Mouse (Mus musculus): ENCODE results near the gene Treh. TPM values are rescaled to one million over a fixed set of nuclear protein-coding genes. Genes with fewer than 3 reads are reported as not detected.

The Treh gene
- polyA plus RNA-seq, 1 experiment, result 0.02 TPM

GRCm38 (mm10) chr9:44715109-44715508, 42.1 kb downstream of the Treh start:
- TF ChIP-seq TCF3 (IDR thresholded peaks at IDR 0.05; ENCODE audit: insufficient read length, low read depth), result no peak
- peak; percentile 23 for TF ChIP-seq POLR2AphosphoS2 (IDR thresholded peaks at IDR 0.05; ENCODE audit: insufficient read length, low read depth)
- no peak for TF ChIP-seq CEBPB (IDR thresholded peaks at IDR 0.05; ENCODE audit: insufficient read depth, poor library complexity, severe bottlenecking)
- TF ChIP-seq TCF12 (IDR thresholded peaks at IDR 0.05; ENCODE audit: insufficient read depth, poor library complexity, severe bottlenecking), result no peak
- no peak for TF ChIP-seq MAX (IDR thresholded peaks at IDR 0.05; ENCODE audit: low read depth)
- TF ChIP-seq REST (IDR thresholded peaks at IDR 0.05; ENCODE audit: insufficient read depth, insufficient read length), result no peak
- TF ChIP-seq MYOG (IDR thresholded peaks at IDR 0.05; ENCODE audit: control insufficient read depth in 1 of 3, insufficient read depth in 1 of 3, insufficient read length in 2 of 3, low read depth in 2 of 3), result no peak
- TF ChIP-seq MYOD1 (IDR thresholded peaks at IDR 0.05; ENCODE audit: control insufficient read depth in 1 of 3, insufficient read length in 2 of 3, low read depth in 2 of 3), result no peak
- Histone ChIP-seq H3K27me3 (ENCODE audit: control insufficient read depth, insufficient read depth, insufficient read length) (no peaks in the 10 kb centered on the region), H3K36me3 (ENCODE audit: control insufficient read depth, insufficient read depth) (peaks cover 19% of the 10 kb centered on the region), H3K79me2 (ENCODE audit: control insufficient read depth, insufficient read depth) (peaks cover 7% of the 10 kb centered on the region), H3ac (ENCODE audit: control insufficient read depth, insufficient read length) (no peak overlapping the region), H3K4me3 (no peak overlapping the region), H3K4me2 (ENCODE audit: low read depth) (no peak overlapping the region)

- no peak overlapping the region for H3K4me3 ChIP-seq
- H3K27me3 ChIP-seq (ENCODE audit: control insufficient read depth, insufficient read depth, insufficient read length), result no peaks in the 10 kb centered on the region
- peaks cover 16% of the 10 kb centered on the region for H3K36me3 ChIP-seq (ENCODE audit: control insufficient read depth, insufficient read depth)
- H3K79me2 ChIP-seq (ENCODE audit: control insufficient read depth, insufficient read depth), result peaks cover 7% of the 10 kb centered on the region
- H3K4me2 ChIP-seq (ENCODE audit: low read depth), result no peak overlapping the region
- H3ac ChIP-seq (ENCODE audit: control insufficient read depth, insufficient read length), result no peak overlapping the region
- TF ChIP-seq TCF3 (IDR thresholded peaks at IDR 0.05; ENCODE audit: insufficient read length, low read depth), result no peak
- no peak for TF ChIP-seq E2F4 (IDR thresholded peaks at IDR 0.05; ENCODE audit: insufficient read depth)
- no peak for TF ChIP-seq REST (IDR thresholded peaks at IDR 0.05; ENCODE audit: insufficient read depth, insufficient read length)
- no peak for TF ChIP-seq USF1 (IDR thresholded peaks at IDR 0.05; ENCODE audit: low read depth)
- no peak for TF ChIP-seq MYOG (IDR thresholded peaks at IDR 0.05; ENCODE audit: control insufficient read depth in 1 of 3, insufficient read depth in 1 of 3, insufficient read length in 2 of 3, low read depth in 2 of 3)
- TF ChIP-seq CEBPB (IDR thresholded peaks at IDR 0.05; ENCODE audit: insufficient read depth, poor library complexity, severe bottlenecking), result no peak
- TF ChIP-seq POLR2AphosphoS2 (IDR thresholded peaks at IDR 0.05; ENCODE audit: insufficient read length, low read depth), result no peak
- no peak for TF ChIP-seq TCF12 (IDR thresholded peaks at IDR 0.05; ENCODE audit: insufficient read depth, poor library complexity, severe bottlenecking)
- no peak for TF ChIP-seq SRF (IDR thresholded peaks at IDR 0.05; ENCODE audit: control insufficient read depth, insufficient read length, low read depth)
- TF ChIP-seq MYOD1 (IDR thresholded peaks at IDR 0.05; ENCODE audit: control insufficient read depth in 1 of 3, insufficient read length in 2 of 3, low read depth in 2 of 3), result no peak
- TF ChIP-seq MAX (IDR thresholded peaks at IDR 0.05; ENCODE audit: low read depth), result no peak
- TF ChIP-seq POLR2A (IDR thresholded peaks at IDR 0.05; ENCODE audit: insufficient read length, low read depth), result no peak
These were observed 42.8 kb downstream of the Treh start for GRCm38 (mm10) chr9:44715705-44716362.

- Histone ChIP-seq H3K4me2 (ENCODE audit: low read depth) (no peak overlapping the region), H3K4me3 (no peak overlapping the region), H3K27me3 (ENCODE audit: control insufficient read depth, insufficient read depth, insufficient read length) (no peaks in the 10 kb centered on the region), H3K79me2 (ENCODE audit: control insufficient read depth, insufficient read depth) (peaks cover 12% of the 10 kb centered on the region), H3ac (ENCODE audit: control insufficient read depth, insufficient read length) (no peak overlapping the region), H3K36me3 (ENCODE audit: control insufficient read depth, insufficient read depth) (peaks cover 11% of the 10 kb centered on the region)
- TF ChIP-seq POLR2AphosphoS2 (IDR thresholded peaks at IDR 0.05; ENCODE audit: insufficient read length, low read depth), result no peak
- no peak for TF ChIP-seq MAX (IDR thresholded peaks at IDR 0.05; ENCODE audit: low read depth)
- TF ChIP-seq REST (IDR thresholded peaks at IDR 0.05; ENCODE audit: insufficient read depth, insufficient read length), result no peak
- no peak for TF ChIP-seq TCF12 (IDR thresholded peaks at IDR 0.05; ENCODE audit: insufficient read depth, poor library complexity, severe bottlenecking)
- no peak for TF ChIP-seq TCF3 (IDR thresholded peaks at IDR 0.05; ENCODE audit: insufficient read length, low read depth)
These were observed 44.2 kb downstream of the Treh start for GRCm38 (mm10) chr9:44716997-44717821.

- TF ChIP-seq POLR2A (IDR thresholded peaks at IDR 0.05; ENCODE audit: insufficient read length, low read depth) (no peak), REST (IDR thresholded peaks at IDR 0.05; ENCODE audit: insufficient read depth, insufficient read length) (no peak), MYOG (IDR thresholded peaks at IDR 0.05; ENCODE audit: control insufficient read depth in 1 of 3, insufficient read depth in 1 of 3, insufficient read length in 2 of 3, low read depth in 2 of 3) (peak in 2 of 3 experiments; percentile 80 to 90), TCF12 (IDR thresholded peaks at IDR 0.05; ENCODE audit: insufficient read depth, poor library complexity, severe bottlenecking) (peak; percentile 43), USF1 (IDR thresholded peaks at IDR 0.05; ENCODE audit: low read depth) (peak; percentile 54), SRF (IDR thresholded peaks at IDR 0.05; ENCODE audit: control insufficient read depth, insufficient read length, low read depth) (no peak), TCF3 (IDR thresholded peaks at IDR 0.05; ENCODE audit: insufficient read length, low read depth) (peak; percentile 84), POLR2AphosphoS2 (IDR thresholded peaks at IDR 0.05; ENCODE audit: insufficient read length, low read depth) (no peak), MYOD1 (IDR thresholded peaks at IDR 0.05; ENCODE audit: control insufficient read depth in 1 of 3, insufficient read length in 2 of 3, low read depth in 2 of 3) (peak in 2 of 3 experiments; percentile 72 to 83)
- Histone ChIP-seq H3K79me2 (ENCODE audit: control insufficient read depth, insufficient read depth) (peaks cover 10% of the 10 kb centered on the region), H3K36me3 (ENCODE audit: control insufficient read depth, insufficient read depth) (peaks cover 8% of the 10 kb centered on the region), H3K4me2 (ENCODE audit: low read depth) (no peak overlapping the region), H3K27me3 (ENCODE audit: control insufficient read depth, insufficient read depth, insufficient read length) (no peaks in the 10 kb centered on the region), H3K4me3 (no peak overlapping the region), H3ac (ENCODE audit: control insufficient read depth, insufficient read length) (no peak overlapping the region)
These were observed 44.8 kb downstream of the Treh start for GRCm38 (mm10) chr9:44717822-44718242.

Measured in myocyte (in vitro differentiated cells).